Mouse (Mus musculus) layer of hippocampus, adult 8-10 months (tissue): ENCODE data around the gene Usp36. TPM values are rescaled to one million over a fixed set of nuclear protein-coding genes. Genes with fewer than 3 reads are reported as not detected.

Source experiments
- DNase-seq, 2 experiments: peaks; one replicate each; pipeline ENCODE4 v3.0.0; 2022; ENCODE audit warnings: low spot score in 2 of 2
- total RNA-seq, 4 experiments: library from RNA; stranded (reverse); gene quantifications; 2 replicates each; pipeline ENCODE4 v1.2.4; 2022

The Usp36 gene
- total RNA-seq, 4 experiments from 2014 or later: 28.7 to 33.8 (median 30.8) TPM

DNA sequence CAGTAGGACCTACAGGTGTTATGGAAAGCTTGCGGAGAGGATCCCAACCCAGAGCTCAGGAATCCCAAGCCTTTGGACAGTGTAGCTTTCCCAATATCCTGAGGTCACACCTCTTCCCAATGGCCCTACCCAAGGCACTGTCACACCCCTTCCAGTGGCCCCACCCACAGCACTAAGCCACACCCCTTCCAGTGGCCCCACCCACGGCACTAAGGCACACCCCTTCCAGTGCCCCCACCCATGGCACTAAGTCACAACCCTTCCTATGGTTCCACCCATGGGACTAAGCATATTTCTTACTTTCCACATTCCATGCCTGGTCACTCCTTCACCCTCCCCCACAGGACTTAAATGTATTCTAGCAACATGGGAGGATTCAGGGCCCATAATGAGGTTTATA lies 8.8 kb upstream of the Usp36 start:
- no peak for DNase-seq

DNA sequence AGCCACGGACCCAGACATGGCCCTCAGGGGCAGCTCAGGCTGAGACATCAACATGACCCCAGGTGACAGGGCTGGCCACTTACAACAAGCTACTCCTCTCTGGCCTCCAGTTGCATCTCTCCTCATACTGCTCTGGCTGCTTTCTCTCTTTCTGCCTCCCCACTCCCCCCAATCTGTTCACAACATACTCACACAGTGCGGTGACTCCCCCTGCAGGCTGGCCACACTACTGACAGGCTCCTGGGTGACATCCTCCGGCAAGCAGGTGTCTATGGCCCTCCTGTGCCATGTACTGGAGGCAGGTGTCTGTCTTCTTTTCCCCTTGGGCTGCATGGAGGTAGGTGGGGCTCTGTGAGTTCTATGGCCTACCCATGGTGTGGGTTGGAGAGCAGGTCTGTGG lies 7.9 kb upstream of the Usp36 start:
- no peak for DNase-seq

DNA sequence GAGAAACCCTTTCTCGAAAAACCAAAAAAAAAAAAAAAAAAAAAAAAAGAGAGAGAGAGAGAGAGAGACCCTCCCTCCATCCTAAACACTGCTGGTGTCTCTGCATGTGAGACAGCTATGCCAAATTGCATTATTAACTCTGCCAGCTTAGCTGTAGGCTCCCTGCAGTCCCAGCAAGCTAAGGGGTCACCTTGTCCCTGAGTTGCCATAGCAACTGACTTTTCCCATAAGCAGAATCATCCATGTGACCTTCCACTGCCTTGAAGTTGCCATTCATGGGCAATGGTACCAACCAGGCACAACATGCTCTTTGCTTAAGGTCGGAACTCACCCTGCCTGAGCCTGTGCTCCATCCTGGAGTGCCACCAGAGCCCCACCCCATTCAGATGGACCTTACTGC lies 5.0 kb upstream of the Usp36 start:
- DNase-seq: no peak

DNA sequence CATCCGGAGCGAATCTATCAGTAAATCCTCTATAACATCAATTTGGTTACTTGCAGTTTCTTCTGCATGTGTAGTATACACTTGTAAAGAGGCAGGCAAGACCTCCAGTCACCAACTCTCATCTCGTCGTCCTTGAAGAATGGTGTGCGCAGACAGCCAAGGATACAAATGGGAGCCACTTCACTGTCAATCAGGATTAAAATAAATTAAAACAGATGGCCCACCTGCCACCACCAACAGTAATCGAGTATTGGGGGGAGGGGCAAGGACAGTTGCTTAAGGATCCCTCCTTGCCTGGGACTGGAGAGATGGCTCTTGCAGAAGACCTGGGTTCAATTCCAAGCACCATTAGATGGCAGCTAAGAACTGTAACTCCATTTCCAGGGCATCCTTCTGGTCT lies 2.6 kb upstream of the Usp36 start:
- no peak for DNase-seq

DNA sequence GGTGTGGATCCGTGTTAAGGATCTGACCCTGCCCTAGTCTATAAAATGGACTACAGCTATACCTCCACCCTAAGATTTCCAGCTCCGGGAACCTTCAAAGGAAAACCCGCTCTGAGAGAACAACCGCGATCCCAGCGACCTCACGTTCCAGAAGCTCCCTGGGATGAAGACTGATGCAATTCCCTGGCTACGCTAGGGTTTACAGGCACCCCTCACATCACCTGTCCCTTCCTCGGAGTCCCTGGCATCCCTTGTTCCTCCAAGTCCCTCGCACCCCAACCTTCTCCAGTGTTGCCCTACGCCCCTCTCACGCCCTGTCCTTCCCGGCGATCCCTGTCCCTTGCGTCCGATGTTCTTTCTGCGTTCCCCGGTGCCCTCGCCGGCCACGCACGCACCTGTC lies 482 bp downstream of the Usp36 start:
- DNase-seq: no peak

DNA sequence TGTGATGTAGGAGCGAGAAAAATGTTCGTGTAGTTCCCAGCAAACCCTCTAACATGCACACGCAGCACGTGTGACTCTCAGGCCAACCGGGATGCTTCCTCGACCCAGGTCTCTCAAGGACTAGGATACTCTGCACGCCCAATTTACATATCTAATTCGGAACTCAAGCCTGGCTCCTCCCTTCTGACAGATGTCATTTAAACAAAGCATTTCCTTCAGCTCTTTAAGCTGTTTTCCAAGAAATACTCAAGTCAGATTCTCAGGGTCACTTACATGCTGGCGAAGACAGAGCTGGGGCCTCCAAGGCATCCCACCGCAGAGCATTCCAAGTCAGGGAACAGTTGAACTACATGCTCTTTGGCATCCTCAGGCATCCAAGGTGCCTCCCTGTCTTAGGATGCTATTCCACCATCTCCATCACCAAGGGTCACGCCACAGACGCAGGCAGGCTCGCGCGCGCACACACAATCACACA lies 970 bp downstream of the Usp36 start:
- no peak for DNase-seq

DNA sequence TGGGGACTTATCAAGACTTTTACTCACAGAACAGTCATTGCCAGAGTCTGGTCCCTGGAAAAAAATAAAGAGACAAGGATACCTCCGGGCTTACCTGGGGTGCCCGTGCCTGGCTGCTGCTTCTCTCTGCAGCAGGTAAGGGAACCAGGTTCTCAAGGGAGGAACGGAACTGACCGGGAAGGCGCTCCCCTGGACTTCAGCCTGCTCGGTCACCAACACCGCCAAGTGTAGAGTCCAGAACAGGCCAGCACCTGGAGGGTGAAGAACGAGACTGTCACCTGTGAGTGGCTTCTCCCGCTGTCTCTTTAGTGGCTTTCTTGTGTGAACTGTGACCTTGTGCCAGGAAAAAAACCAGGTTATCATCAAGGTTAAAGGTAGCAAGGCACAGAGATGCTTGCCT lies 2.5 kb downstream of the Usp36 start:
- no peak for DNase-seq

DNA sequence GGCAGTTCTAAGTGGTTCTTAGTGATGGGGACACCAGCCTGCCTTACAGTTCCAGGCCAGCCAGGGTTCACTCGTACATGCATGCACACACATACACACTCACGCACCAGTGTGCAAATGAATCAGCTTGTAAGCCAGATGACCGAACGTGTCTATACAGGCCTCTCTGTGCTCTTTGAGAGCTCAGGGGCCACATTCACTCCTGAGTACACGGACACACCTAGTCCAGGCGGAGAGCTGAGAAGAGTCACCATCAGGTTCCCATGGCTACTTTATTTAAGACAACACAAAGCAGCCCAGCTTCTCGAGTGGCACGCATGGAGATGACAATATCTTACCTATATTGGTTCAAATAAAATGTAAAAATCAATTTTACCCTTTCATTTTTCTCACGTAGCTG lies 3.6 kb downstream of the Usp36 start:
- DNase-seq: no peak

DNA sequence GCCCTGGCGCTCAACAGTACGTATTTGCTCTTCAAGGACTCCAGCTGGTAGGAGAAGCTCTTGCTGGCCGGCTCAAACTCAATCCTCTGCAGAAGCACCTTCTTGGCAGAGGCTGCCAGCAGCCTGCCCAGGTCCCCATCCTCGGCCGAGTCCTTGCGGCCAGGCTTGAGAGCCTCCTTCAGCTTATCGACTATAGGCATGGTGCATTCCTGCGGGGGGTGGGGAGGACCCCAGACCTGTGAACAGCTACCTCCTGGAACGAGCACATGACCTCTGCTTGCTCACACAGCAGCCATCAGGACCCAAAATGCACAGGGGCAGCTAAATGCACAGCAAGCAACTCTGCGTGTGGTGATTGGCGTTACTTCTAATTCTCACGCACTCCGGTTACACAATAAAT lies 4.3 kb downstream of the Usp36 start:
- DNase-seq: no peak

DNA sequence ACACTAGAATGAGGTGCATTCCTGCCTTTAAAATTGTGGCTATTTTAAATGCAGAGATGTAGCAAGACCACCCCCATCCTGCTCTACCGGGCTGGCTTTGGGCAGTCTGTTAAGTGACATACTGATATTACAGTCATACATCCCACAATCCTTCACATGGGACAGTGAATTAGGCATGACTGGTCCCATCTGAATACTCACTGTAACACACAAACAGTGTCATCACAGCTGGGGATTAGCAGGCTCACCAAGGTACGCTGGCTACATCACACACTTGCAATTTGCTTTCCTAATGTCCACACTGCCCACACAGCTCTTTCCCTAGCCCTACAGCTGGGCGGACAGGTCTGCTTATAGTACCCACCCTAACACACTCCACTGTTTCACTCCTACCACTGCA lies 9.8 kb downstream of the Usp36 start:
- DNase-seq: no peak

DNA sequence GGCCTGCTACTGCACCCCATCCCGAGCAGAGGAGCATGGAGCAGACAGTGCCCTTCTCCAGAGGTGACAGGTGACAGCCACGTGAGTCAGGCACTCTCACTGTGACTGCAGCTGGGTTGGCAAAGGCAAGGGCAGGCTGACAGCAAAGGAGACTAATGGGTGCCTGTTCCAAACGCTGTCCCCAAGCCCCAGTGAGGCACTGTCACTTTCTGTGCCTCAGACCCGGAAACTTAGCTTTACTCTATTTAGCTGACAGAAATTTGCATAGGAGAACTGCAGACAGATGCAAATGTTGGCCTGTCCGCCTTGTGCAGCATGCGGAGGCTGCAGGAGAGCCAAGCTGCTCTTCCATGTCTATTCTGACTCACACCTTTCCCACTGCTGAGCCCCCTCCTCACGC lies 13.7 kb downstream of the Usp36 start:
- no peak for DNase-seq

DNA sequence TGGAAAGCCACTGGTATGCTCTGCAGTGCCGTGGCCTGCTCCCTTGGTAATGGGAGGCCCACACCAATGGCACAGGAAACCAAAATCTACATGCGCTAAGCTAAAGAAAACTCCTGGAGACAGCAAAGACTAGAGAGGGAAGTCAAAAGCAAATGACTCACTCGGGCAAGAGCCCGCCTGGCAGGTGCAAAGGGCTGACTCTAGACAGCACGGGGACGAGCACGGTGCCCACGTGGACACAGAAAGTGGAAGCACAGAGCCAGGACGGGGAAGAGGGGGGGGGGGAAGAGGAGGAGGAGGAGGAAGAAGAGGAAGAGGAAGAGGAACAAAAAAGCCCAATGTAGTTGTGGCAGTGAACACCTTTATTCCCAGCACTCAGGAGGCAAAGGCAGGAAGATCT lies 15.0 kb downstream of the Usp36 start:
- no peak for DNase-seq

DNA sequence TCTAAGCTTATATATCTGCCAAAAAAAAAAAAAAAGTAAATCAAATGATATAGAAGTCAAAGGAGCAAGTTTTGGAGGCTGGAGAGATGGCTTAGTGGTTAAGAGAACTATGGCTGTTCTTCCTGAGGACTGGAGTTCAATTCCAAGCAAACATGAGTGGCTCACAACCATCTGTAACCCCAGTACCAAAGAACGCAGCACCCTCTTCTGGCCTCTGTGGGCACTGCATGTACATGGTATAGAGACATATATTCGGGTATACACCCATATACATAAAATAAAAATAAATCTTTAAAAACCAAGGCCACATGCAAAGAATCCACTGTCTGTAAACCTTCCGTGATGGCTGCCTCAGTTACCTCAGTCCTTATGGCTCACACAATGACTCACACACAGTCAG lies 20.2 kb downstream of the Usp36 start:
- DNase-seq: no peak

DNA sequence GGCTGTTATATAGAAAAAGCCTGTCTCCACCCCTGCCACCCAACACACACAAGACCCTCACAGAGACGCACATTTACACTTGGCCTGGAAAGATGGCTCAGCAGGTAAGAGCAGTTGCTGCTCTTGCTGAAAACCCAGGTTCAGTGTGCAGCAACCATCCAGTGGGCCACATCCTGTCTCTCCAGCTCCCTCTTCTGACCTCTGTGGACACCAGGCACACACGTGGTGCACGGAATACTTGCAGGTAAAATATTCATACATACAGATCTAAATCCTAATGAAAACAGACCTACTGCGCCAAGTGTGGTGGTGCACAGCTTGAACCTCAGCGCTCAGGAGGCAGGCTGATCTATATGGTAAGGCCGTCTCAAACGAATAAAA lies 23.4 kb downstream of the Usp36 start:
- DNase-seq: no peak

DNA sequence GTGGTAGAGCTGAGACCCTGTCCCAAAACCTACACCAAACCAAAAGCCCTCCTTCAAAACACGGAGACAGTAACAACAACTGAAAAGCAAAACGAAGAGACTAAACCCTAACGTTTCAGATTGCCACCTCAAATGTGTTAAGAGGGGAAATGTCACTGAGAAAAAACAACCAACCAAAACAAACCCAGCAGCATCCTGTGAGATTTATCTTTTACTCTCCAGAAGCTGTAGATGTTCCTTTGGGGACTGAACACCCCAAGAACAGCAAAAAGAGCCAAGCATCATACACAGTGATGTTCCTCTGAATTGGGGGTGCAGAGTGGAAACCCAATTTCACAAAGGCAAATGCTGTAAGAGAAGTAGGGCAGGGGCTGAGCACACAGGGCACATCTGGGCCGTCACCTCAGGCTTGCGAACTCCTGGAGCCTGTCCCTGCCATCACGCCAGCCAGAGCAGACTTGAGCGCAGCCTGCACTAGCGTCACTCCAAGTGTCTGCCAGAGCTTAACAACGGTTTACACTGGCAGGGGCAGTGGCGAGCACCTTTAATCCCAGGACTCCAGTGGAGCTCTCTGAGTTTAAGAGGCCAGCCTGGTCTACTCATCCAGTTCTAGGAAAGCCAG lies 23.9 kb downstream of the Usp36 start:
- no peak for DNase-seq

DNA sequence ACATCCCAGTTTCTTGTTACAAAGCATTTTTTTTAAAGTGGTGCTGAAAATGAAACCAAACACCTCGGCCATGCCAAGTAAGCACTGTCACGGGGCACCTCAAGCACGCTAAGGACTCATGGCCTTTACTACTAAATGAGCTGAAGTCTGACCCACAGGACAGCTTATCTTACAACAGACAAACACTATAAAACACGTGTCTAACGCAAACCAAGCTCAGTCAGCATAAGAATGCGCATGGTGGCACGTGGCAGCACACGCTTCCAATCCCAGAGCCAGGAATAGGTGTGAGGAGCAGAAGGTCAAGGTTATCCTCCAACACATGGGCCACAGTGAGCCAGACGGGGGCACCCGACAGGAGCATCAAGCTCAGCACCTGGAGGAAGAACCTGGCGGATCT lies 24.4 kb downstream of the Usp36 start:
- no peak for DNase-seq

DNA sequence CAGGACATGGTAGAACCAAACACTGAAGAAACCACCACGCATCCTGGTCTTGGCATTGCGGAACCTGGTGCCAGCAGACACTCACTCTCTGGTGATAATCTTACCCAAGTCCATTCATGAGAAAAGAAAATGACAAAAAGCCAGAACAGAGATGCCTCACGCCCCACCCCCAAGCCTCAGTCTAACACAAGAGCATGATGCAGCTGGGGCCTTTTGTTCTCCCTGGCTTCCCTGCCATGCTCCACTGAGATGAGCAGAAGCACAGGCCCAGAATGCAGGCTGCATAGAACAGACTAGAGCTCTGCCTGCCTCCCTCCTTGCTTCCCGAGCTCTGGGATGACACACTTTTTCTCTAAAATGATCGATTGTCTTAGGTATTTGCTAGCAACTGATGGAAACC lies 26.9 kb downstream of the Usp36 start:
- DNase-seq: peak; percentile 48 to 62

DNA sequence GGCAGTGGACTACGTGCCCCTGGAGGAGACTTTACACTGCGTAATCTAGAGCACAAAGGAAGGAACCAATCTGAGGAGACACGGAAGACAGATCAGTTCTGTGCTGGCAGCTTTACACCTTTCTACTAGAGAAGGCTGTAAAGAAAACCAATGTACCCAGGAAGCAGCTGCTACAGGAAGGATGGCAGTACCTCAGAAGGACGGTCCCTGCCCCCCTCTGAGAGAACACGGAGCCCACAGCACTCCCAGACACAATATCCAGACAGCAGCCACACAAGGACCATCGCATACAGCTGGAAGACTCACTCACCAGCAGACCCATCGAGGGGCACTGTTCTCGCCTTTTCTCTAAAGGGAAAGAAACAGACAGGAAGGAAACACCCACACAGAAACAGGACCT lies 30.0 kb downstream of the Usp36 start:
- no peak for DNase-seq

DNA sequence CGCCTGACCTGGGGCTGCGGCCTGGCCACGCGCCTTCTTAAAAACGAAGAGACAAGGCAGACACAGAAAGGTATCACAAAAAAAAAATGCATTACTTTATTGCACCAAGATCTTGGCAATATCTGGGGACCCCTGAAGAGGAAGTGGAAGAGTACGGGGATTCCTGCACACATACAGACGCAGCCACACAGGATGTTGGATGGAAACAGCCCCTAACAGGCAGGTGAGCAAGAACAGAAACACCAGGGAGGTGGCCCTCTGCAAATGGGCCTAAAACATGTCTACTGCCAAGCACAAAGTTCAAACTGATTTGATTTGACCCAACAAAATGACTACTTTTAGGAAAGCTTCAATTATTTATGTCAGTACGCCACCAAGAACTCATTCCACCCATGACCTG lies 30.5 kb downstream of the Usp36 start:
- DNase-seq: no peak

DNA sequence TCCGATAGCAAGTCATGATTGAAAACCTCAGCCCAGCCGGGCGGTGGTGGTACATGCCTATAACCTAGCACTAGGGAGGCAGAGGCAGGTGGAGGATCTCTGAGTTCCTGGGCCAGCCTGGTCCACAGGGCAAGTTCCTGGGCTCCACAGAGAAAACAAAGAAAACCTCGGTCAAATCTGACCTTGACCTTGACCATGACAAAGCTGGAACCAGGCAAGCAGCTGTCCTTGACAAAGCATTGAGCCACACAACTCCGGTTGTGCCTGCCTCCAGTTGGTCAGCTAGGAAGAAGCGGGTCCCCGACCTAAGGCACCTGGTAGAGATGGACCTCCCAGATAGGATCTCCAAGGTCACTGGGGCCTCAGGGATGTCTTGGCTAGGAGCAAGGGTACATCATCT lies 33.7 kb downstream of the Usp36 start:
- DNase-seq: no peak

DNA sequence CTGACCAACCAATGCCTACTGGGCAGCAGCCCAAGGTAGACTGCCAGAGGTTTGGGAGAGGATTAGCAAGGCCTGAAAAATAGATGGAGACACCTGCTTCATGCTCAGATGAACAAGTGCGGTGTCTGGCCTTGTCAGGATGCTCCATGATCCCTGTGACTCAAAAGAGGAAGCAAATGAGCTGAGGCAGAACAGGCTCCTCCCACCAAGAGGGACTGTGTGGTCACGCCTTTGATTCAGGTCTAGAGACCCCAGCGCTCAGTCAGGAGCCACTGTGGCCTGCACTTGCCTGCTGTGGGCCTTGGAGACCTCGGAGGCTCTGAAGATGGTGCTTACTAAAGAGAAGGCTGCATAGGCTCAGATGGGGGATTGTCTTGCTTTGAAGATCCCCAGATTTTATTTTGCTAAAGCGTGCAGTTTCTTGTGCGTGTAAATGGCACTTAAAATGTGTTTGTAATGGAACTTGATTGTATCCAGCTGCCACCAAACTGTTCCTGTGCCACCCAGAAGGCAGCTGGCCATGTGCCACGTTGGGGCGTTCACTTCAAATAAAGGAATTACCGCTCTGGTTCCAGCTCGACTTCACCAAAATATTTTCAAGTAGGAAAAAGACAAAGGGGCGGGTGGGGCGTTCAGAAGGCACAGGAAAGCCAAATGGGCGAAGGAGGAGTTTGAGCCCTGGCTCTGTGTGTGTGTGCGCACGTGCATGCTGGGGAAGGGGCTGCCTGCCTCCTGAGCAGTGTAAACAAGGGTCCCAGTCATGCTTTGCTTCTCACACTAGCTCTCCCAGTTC lies 35.7 kb downstream of the Usp36 start:
- peak; percentile 66 to 81 for DNase-seq

DNA sequence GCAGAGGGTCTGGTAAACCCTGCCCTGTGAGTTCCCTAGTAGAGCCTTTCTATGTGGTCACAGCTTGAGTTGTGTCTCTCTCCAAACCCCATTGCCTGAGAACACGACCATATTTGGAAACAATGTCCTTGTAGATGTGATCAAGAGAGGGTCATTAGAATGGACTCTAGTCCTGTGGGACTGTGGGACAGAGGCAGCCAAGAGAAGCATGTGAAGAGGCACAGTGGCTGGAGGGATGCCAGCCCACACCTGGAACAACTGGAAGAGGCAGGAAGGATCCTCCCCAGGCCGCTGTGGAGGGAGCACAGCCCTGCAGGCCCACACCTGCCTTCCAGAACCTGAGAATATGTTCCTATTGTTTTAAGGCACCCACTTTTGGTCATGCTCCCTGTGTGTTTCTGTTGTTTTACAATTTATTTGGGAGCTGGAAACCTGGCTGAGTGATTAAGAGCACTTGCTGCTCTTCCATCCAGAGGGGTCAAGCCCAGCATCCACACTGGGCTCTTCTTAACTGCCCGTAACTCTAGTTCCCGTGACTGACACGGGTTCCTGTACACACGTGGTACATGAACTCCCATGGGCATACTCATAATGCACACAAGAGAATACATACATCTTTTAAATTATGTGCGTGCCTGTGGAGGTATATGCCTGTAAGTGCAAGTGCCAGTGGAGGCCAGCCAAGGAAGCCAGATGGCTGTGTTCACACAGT lies 36.4 kb downstream of the Usp36 start:
- no peak for DNase-seq

DNA sequence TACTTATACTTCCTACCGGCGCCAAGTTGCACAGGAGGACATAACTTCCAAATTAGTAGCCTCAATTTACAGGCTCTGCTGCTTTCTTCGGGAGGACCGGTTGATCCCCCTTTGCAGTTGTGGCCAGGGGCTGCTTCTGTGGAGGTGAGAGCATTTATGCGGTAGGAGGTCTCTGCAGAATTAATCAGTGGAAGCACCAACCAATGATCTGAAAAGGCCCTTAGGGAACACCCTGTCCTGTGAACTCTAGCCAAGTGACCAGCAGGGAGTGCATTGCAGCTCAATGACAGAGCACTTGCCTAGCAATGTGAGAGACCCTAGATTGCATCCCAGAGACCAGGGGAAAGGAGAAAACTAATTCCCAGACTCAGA lies 41.0 kb downstream of the Usp36 start:
- no peak for DNase-seq
